Mouse (Mus musculus) ZHBTc4 (cell line): ENCODE results near the gene Pde10a.

Experiments used
- DNase-seq: peaks from one replicate; pipeline ENCODE4 v3.0.0-alpha.2; 2011; ENCODE audit warnings: low read depth, low spot score

Pde10a gene

GRCm38 (mm10) chr17:8888105-8888504, 362.9 kb downstream of the Pde10a start:
- DNase-seq = no peak

DNA sequence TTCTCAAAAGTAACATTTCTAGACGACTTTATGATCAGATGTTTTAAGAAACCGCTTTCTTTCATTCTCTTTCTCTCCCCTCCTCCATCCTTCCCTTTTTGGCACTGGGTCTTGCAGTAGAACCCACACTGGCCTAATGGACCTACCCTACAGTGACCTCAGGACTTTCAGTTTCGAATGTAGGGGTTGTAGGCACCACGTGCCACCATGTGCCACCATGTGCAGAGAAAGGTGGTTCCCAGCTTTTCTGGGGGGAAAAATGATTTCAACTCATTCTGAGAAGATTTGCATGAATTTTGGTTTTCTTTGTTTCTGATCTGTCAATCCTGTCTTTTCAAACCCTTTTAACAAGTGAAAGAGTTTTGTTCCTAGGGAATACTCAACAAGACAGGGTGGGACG, 363.5 kb downstream of the Pde10a start:
- DNase-seq = no peak

DNA sequence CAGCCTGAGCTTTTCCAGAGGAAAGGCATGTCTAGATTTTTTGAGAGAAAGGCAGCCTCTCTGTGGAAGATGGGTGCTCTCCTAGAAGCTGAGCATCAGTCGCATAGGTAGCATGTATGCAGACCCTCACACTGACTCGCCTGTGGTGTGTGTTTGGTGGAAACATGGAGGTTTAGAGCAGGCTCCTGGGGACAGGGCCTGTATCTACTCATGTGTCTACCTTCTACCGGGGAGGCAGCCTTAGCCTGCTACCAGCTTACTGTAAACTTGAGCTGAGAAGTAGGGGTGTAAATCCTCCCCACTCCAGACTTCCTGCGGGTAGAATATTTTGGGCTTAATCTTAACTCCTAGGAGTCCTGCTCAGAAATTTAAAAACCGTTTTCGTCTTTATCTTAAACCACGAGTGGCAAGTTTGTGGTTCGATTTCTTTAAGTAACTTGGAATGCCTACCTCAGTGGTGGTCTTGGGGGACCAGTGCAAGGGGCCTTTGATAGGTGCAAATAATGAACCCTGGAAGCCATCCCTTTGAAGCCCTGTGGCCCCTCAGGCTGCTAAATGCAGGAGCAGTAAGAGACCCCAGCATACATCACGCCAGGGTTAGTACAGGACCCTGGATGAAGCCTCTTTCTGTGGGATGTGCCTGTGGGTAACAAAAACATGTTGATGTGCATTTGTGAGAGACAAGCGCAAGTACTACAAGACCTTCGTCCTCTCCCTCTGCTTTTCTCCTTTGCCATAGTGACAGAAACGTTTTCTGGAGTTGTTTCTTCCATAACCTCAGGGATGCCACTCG, 367.2 kb downstream of the Pde10a start:
- no peak for DNase-seq

DNA sequence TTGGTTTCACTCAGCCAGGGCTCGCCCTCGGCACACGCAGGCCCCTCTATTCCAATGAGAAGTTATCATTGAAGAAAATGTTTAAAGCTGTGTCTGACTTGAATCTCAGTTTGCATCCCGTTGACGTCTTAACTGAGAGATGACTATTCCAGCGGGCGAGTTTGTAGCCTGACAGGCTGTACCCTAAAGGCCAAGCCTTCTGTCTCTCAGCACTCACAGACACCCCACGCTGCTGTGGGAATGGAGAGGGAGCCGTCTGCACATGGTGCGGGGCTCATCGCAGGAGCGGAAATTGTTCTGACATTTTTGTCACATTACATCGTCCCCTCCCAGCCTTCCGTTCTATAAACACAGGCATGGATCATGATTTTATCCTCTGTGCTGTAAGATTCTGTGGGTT, 370.8 kb downstream of the Pde10a start:
- no peak for DNase-seq

- DNase-seq = no peak
Observed at GRCm38 (mm10) chr17:8897749-8898148, 372.6 kb downstream of the Pde10a start.

GRCm38 (mm10) chr17:8898221-8898620, 373.0 kb downstream of the Pde10a start:
- no peak for DNase-seq

GRCm38 (mm10) chr17:8899212-8899611, 374.0 kb downstream of the Pde10a start:
- no peak for DNase-seq

GRCm38 (mm10) chr17:8903555-8904283, 378.5 kb downstream of the Pde10a start:
- DNase-seq = no peak

- DNase-seq = no peak
Observed at GRCm38 (mm10) chr17:8910571-8910970, 385.4 kb downstream of the Pde10a start.

GRCm38 (mm10) chr17:8912933-8913332, 387.8 kb downstream of the Pde10a start:
- no peak for DNase-seq

DNA sequence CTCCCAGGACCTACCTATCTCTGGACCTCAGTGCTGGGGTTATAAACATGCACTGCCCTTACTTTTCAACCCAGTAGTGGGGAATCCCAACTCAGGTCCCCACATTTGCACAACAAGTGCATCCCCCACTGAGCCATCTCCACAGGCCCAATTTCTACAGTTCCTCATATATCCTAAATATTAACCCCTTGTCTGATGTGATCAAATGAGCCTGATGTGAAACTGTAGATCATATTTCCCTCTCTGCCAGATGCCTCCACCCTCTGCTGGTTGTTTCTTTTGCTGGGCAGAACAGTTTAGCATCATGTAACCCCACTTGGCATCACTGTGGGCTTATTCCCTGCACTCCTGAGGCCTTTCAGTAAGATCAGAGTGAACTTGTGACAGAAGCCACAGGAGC, 390.5 kb downstream of the Pde10a start:
- no peak for DNase-seq

DNA sequence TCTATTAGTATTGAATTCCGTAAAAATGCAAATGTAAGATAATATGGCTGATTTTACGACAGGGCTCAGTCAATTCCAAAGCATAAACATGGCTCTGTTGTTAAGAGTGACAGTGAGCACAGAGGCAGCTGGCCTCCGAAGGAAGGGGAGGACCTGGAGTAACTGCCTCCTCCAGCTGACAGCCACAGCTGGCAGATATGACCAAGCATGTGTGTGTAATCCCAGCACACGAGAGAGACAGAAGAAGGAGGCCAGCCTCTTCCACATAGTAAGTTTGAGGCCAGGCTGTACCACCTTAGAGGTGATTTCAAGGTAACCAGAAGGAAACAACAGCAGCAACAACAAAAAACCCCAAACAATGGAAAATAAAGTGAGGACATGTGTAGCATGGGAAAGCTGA, 397.9 kb downstream of the Pde10a start:
- DNase-seq = no peak

DNA sequence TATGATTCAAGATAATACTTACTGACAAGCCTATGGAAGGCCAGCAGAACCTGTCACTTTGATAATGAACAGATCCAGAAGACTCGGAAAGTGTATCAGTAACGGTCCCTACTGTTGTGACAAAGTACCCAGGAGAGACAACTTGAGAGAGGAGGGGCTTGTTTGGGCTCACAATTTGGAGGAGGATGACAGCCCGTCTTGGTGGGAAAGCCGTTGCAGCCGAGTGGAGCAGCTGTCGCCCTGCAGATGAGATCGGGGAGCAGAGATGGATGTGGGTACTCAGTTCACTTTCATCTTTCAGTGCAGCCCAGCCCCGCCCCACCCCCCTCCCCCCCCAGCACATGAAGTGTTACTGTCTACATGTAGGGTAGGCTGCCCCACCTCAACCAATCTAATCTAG, 398.6 kb downstream of the Pde10a start:
- DNase-seq = no peak

DNA sequence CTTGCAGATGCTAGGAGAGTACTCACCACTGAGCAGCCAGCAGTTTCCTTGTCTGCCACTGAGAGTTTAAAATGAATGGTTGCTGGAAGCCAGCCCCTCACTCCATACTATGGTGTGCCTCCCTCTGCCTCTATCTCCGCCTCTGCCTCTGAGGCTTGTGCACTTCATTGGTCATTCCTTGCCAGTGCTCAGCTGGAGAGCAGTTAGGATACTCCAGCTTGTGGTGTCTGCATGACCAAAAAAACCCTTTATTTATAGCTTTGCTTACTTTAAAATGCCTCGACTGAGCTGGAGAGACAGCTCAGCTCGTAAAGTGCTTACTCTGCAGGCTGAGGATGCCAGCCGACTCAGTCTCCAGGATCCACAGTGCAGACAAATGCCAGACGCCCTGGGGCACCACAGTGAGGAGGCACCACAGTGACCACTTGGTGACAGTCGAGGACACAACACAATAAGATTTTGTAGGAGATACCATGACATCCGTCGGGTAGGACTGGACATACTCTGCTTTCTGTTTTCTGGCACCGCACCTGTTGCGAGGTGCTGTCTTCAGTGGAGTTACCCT, 400.7 kb downstream of the Pde10a start:
- no peak for DNase-seq

- no peak for DNase-seq
Observed at GRCm38 (mm10) chr17:8928560-8928959, 403.4 kb downstream of the Pde10a start.

- DNase-seq = no peak
Observed at GRCm38 (mm10) chr17:8929636-8930035, 404.5 kb downstream of the Pde10a start.

DNA sequence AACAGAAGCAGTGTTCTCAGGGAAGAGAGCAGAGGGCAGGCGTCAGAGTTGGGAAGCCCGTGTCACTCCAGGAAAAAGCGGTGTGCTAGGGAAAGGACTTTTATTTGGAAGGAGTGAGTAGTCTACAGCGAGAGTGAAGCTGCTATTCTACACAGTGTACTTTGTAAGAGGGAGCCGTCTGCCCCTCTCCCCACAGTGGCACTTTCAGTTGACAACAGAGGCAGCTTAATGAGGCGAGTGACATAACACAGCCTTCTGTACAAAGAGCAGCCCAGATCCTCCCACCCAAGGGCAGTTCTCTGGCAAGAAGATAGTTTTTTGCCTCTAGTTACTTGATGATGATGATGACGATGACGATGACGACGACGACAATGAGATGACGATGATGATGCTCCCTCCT, 410.4 kb downstream of the Pde10a start:
- DNase-seq = no peak

GRCm38 (mm10) chr17:8936603-8937002, 411.4 kb downstream of the Pde10a start:
- DNase-seq = peak; percentile 45

GRCm38 (mm10) chr17:8951588-8951987, 426.4 kb downstream of the Pde10a start:
- no peak for DNase-seq

DNA sequence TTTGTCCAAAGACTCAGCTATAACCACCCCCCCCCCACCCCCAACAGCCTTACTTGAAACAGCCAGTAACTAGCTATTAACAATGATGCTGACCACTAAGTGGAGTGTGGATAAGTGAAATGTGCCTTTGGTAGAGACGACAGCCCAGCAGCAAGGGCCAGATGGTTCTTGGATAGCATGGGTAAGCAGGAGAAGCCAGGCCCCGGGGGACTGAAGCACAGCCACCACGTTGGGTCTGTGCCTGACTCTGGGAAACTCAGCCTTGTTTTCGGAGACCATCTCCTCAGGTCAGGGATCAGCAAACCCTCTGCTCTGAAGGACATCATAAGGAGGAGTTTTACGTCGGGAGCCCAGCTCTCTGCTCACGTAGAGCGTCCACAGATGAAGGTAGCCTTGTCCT, 427.8 kb downstream of the Pde10a start:
- DNase-seq = no peak

- DNase-seq = no peak
Observed at GRCm38 (mm10) chr17:8958125-8958524, 433.0 kb downstream of the Pde10a start.

- no peak for DNase-seq
Observed at GRCm38 (mm10) chr17:8960386-8960785, 435.2 kb downstream of the Pde10a start.

- no peak for DNase-seq
Observed at GRCm38 (mm10) chr17:8961097-8961496, 435.9 kb downstream of the Pde10a start.
